Mouse (Mus musculus): ENCODE data around the gene Camk2n1. TPM values are rescaled to one million over a fixed set of nuclear protein-coding genes. Genes with fewer than 3 reads are reported as not detected.
A peak's percentile ranks its signal among the peaks of the same experiment; 100 is the strongest.

The Camk2n1 gene
- 2.6 and 3.2 TPM in 2 replicates for polyA plus RNA-seq (2014; fragmentation: Nextera tagmentation; extraction: Ambion mirVana)

DNA sequence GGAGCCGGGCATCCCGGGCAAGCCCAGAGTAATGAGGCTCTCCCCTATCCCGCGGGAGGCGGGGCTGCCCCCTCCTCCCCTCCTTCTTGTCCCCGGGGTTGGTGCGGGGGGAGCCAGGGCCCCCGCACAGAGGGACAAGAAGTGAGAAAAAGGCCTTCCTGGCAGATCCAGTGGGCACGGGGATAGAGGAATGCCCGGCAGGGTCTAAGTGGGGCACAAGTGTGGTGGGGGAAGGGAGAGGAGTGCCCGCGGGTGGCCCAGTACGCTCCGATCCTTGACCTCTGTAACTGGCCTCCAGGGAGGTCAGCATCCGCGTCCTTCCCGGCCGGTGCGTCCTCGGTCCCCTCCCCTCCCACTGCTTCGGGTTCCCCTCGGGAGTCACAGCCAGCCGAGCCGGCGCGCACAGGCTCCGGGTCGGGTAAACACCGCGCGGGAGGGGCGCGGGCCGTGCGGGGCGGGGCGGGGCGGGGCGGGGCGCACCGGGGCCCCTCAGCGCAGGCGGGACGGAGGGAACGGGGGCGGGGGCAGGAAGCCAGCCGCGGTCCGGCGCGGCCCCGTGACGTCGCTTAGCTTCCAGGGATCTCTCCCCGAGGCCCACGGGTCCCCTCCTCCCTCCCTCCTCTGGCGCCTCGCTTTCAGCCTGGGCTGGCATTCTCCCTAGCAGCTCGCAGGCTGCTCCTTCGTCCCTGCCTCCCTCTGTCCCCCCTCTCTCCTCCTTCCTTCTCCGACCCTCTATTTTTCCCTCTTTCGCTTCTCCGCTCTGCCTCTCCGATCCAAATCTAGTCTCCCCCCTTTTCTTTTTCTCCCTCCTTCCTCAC, at the start of gene Camk2n1:
Camk2n1 (plus strand) TSS at position 562 of the 818 bp plus-strand sequence.
- peak within 1 kb of the TSS; percentile 77 for H3K9ac ChIP-seq
- no peaks in the 10 kb centered on the region for H3K36me3 ChIP-seq (ENCODE audit: insufficient read depth)
- H3K4me1 ChIP-seq (ENCODE audit: insufficient read depth) = no peaks in the 10 kb centered on the region; the same call in 1 of the 2 replicates
- H3K27me3 ChIP-seq (ENCODE audit: insufficient read depth, low read length) = peaks cover 20% of the 10 kb centered on the region
- under 1% methylated on average over 48 of the region's 64 CpGs for WGBS
- ATAC-seq (ENCODE audit: insufficient read depth) (peak; percentile 75), DNase-seq (peak; percentile 85)
- peak within 1 kb of the TSS; percentile 79 for H3K4me3 ChIP-seq (ENCODE audit: low read depth, low read length)
- H3K27ac ChIP-seq (ENCODE audit: low read depth) = peak within 1 kb of the TSS; percentile 78
- TF ChIP-seq CTCF (IDR thresholded peaks at IDR 0.05; ENCODE audit: low read depth) = no peak
- H3K4me2 ChIP-seq = peak within 1 kb of the TSS; percentile 94
- H3K9me3 ChIP-seq (ENCODE audit: low read depth, low read length) = no peaks in the 10 kb centered on the region

DNA sequence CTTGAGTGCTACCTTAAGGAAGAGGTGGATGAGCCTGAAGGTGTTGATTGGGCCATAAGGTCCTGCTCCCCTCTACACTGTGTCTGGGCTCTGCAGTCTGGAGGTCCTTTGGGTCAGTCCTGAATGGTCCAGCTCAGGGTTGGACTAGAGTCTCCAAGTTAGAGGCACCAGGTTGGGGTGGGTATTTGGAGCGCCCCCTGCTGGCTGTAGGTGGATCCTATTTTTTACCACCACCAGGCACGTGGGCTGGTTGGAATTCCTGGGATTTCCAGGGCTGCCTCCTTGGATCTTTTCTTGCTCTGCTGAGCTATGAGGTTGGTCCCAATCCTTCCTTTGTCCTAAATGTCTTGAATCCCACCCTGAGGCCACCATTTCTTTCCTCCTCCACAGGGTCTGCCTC, 49.3 kb upstream of the Camk2n1 start:
- ATAC-seq (ENCODE audit: insufficient read depth) (no peak), DNase-seq (peak; percentile 38)
- Histone ChIP-seq H3K27me3 (ENCODE audit: insufficient read depth, low read length) (no peaks in the 10 kb centered on the region), H3K4me2 (no peak overlapping the region), H3K27ac (ENCODE audit: low read depth) (no peak overlapping the region), H3K4me1 (ENCODE audit: insufficient read depth) (no peaks in the 10 kb centered on the region), H3K9ac (no peak overlapping the region), H3K36me3 (ENCODE audit: insufficient read depth) (no peaks in the 10 kb centered on the region), H3K9me3 (ENCODE audit: low read depth, low read length) (no peaks in the 10 kb centered on the region), H3K4me3 (ENCODE audit: low read depth, low read length) (no peak overlapping the region)
- TF ChIP-seq CTCF (IDR thresholded peaks at IDR 0.05; ENCODE audit: low read depth) = peak; percentile 64
- 2% methylated on average over 2 of the region's 2 CpGs for WGBS

- 66% methylated on average over 12 of the region's 13 CpGs for WGBS
- Histone ChIP-seq H3K36me3 (ENCODE audit: insufficient read depth) (no peaks in the 10 kb centered on the region), H3K4me1 (ENCODE audit: insufficient read depth) (no peaks in the 10 kb centered on the region), H3K9me3 (ENCODE audit: low read depth, low read length) (no peaks in the 10 kb centered on the region), H3K4me2 (no peak overlapping the region), H3K27ac (ENCODE audit: low read depth) (no peak overlapping the region), H3K9ac (no peak overlapping the region), H3K27me3 (ENCODE audit: insufficient read depth, low read length) (0 out of 2 replicates have a peak, but pooled peaks cover 5% of the 10 kb centered on the region), H3K4me3 (ENCODE audit: low read depth, low read length) (no peak overlapping the region)
- ATAC-seq (ENCODE audit: insufficient read depth) (no peak), DNase-seq (peak; percentile 62)
- TF ChIP-seq CTCF (IDR thresholded peaks at IDR 0.05; ENCODE audit: low read depth) = no peak
Measured at GRCm38 (mm10) chr4:138407479-138408194, 46.5 kb upstream of the Camk2n1 start.

- Histone ChIP-seq H3K27me3 (ENCODE audit: insufficient read depth, low read length) (0 out of 2 replicates have a peak, but pooled peaks cover 5% of the 10 kb centered on the region), H3K4me1 (ENCODE audit: insufficient read depth) (peaks cover 4% of the 10 kb centered on the region; the same call in 1 of the 2 replicates), H3K9me3 (ENCODE audit: low read depth, low read length) (no peaks in the 10 kb centered on the region), H3K27ac (ENCODE audit: low read depth) (no peak overlapping the region), H3K4me2 (no peak overlapping the region), H3K4me3 (ENCODE audit: low read depth, low read length) (no peak overlapping the region), H3K36me3 (ENCODE audit: insufficient read depth) (no peaks in the 10 kb centered on the region), H3K9ac (no peak overlapping the region)
- 5% methylated on average over 5 of the region's 5 CpGs for WGBS
- TF ChIP-seq CTCF (IDR thresholded peaks at IDR 0.05; ENCODE audit: low read depth) = no peak
- ATAC-seq (ENCODE audit: insufficient read depth) = 0 out of 2 replicates have a peak, but pooled peaks have one; percentile 58
- no peak for DNase-seq
Measured at GRCm38 (mm10) chr4:138411011-138411410, 43.1 kb upstream of the Camk2n1 start.

DNA sequence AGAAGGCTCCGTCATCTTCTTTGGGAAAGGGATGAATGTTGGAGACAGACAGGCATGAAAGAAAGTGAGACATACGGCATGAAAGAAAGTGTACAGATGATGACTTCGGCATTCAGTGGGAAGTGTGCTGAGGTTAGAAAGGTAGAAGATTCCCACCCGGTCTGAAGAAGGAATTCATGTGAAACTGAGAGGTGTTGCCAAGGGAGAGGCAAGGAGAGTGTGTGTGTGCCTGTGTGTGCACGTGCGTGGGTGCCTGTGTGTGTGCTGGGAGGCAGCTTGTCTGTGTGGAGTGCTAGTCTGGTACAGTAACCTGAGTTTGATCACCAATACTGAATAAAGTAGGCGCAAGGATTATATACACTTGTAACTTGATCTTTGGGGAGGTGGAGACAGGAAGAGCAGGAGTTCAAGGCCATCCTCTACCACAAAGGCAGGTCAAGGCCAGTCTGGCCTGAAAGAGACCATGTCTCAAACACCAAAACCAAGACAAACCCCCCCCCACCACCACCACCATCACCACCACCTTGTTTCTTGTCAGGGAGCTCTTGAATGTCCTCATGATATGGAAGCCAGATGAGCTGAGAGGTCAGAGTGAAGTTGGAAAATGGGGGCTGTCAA, 42.5 kb upstream of the Camk2n1 start:
- ATAC-seq (ENCODE audit: insufficient read depth) (no peak), DNase-seq (no peak)
- Histone ChIP-seq H3K27me3 (ENCODE audit: insufficient read depth, low read length) (0 out of 2 replicates have a peak, but pooled peaks cover 5% of the 10 kb centered on the region), H3K4me1 (ENCODE audit: insufficient read depth) (peaks cover 4% of the 10 kb centered on the region; the same call in 1 of the 2 replicates), H3K9me3 (ENCODE audit: low read depth, low read length) (no peaks in the 10 kb centered on the region), H3K9ac (no peak overlapping the region), H3K4me3 (ENCODE audit: low read depth, low read length) (no peak overlapping the region), H3K4me2 (no peak overlapping the region), H3K27ac (ENCODE audit: low read depth) (no peak overlapping the region), H3K36me3 (ENCODE audit: insufficient read depth) (no peaks in the 10 kb centered on the region)
- TF ChIP-seq CTCF (IDR thresholded peaks at IDR 0.05; ENCODE audit: low read depth) = no peak
- WGBS = 37% methylated on average over 7 of the region's 7 CpGs

GRCm38 (mm10) chr4:138414725-138415124, 39.4 kb upstream of the Camk2n1 start:
- no peak for TF ChIP-seq CTCF (IDR thresholded peaks at IDR 0.05; ENCODE audit: low read depth)
- Histone ChIP-seq H3K4me3 (ENCODE audit: low read depth, low read length) (no peak overlapping the region), H3K27ac (ENCODE audit: low read depth) (no peak overlapping the region), H3K4me2 (no peak overlapping the region), H3K27me3 (ENCODE audit: insufficient read depth, low read length) (0 out of 2 replicates have a peak, but pooled peaks cover 5% of the 10 kb centered on the region), H3K36me3 (ENCODE audit: insufficient read depth) (no peaks in the 10 kb centered on the region), H3K4me1 (ENCODE audit: insufficient read depth) (peaks cover 4% of the 10 kb centered on the region; the same call in 1 of the 2 replicates), H3K9me3 (ENCODE audit: low read depth, low read length) (no peaks in the 10 kb centered on the region), H3K9ac (no peak overlapping the region)
- 10% methylated on average over 6 of the region's 6 CpGs for WGBS
- ATAC-seq (ENCODE audit: insufficient read depth) (peak; percentile 38; the same call in 1 of the 2 replicates), DNase-seq (peak; percentile 45)
